ENCODE assay signal across 13 mouse cellular contexts in the genomic region with DNA sequence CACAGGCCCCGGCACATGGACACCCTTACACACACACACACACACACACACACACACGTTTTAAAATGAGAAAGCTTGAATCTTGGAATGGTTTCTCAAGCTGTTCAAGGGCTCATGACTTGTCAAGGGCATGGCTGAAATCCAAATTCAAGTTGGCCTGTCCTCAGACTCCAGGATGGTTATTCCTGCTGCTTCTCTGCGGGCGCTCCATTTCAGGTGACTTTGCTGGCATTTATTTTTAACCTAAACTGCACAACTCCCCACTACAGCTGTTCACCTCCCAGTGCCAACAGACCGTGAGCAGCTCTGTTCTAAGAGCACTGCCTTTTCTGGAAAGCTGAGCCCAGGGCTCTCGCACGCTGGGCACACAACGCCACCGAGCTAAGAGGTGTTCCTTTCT. TPM values are rescaled to one million over a fixed set of nuclear protein-coding genes. Genes with fewer than 3 reads are reported as not detected.
A peak's percentile ranks its signal among the peaks of the same experiment; 100 is the strongest.
DNase-seq lines count a peak whose midpoint lies in the region; ATAC-seq and TF ChIP-seq lines count a peak whose summit lies in the region.
"Had no signal": no experiment of that assay in that cellular context is flagged by ENCODE, and none has a peak within 500 bp of the region (broad histone marks: within the 10 kb centered on the region; RNA-seq: fewer than 3 reads in every experiment).

No protein-coding gene starts in this region.

- H3K27me3 ChIP-seq in midbrain, postnatal 0 days (ENCODE audit: insufficient read depth, low read length): no peaks in the 10 kb centered on the region
- no peaks in the 10 kb centered on the region for H3K27me3 ChIP-seq in midbrain, embryonic 16.5 days (ENCODE audit: control insufficient read depth, insufficient read depth, low read depth, low read length)
- no peaks in the 10 kb centered on the region for H3K27me3 ChIP-seq in heart, embryonic 12.5 days (replicated peaks)
- H3K27me3 ChIP-seq: embryonic facial prominence, embryonic 12.5 days; Patski had no signal

- TF ChIP-seq CTCF in midbrain, postnatal 0 days (IDR thresholded peaks at IDR 0.05): no peak

- H3K36me3 ChIP-seq in midbrain, postnatal 0 days (ENCODE audit: insufficient read depth, low read length): no peaks in the 10 kb centered on the region
- no peaks in the 10 kb centered on the region for H3K36me3 ChIP-seq in midbrain, embryonic 16.5 days (ENCODE audit: control insufficient read depth, insufficient read depth, low read length)
- H3K36me3 ChIP-seq in heart, embryonic 12.5 days: peaks cover 3% of the 10 kb centered on the region; the same call in 1 of the 2 replicates

- no peaks in the 10 kb centered on the region for H3K9me3 ChIP-seq in midbrain, postnatal 0 days (ENCODE audit: low read length)
- H3K9me3 ChIP-seq in midbrain, embryonic 16.5 days (replicated peaks; ENCODE audit: control insufficient read depth, low read length, poor library complexity, severe bottlenecking): no peaks in the 10 kb centered on the region
- 0 out of 2 replicates have a peak, but pooled peaks cover 2% of the 10 kb centered on the region for H3K9me3 ChIP-seq in heart, embryonic 12.5 days (replicated peaks)
- H3K9me3 ChIP-seq: embryonic facial prominence, embryonic 12.5 days had no signal

- no peak overlapping the region for H3K4me2 ChIP-seq in midbrain, postnatal 0 days (ENCODE audit: low read depth, low read length, poor library complexity, severe bottlenecking)
- no peak overlapping the region for H3K4me2 ChIP-seq in midbrain, embryonic 16.5 days (ENCODE audit: low read length)
- H3K4me2 ChIP-seq in heart, embryonic 12.5 days: no peak overlapping the region
- H3K4me2 ChIP-seq: embryonic facial prominence, embryonic 12.5 days; hindbrain, embryonic 14.5 days had no signal

- 89% methylated on average over 9 of the region's 9 CpGs for WGBS in midbrain, postnatal 0 days
- 84% methylated on average over 9 of the region's 9 CpGs for WGBS in midbrain, embryonic 16.5 days
- WGBS in heart, embryonic 12.5 days: 61% methylated on average over 9 of the region's 9 CpGs

- peak; percentile 24 for DNase-seq in cerebellum, adult 9-11 months
- no peak for DNase-seq in cerebellum, postnatal 4 days (ENCODE audit: low spot score in 2 of 2)
- peak; percentile 22 for DNase-seq in midbrain, postnatal 0 days (ENCODE audit: low spot score)
- peak; percentile 17 for DNase-seq in skeletal muscle tissue, adult 2 months (ENCODE audit: low read depth, low spot score)
- DNase-seq in retina, embryonic 14.5 days (ENCODE audit: low spot score): no peak
- DNase-seq in ovary, postnatal 10 days (ENCODE audit: low spot score): no peak
- DNase-seq: left cerebral cortex, postnatal 4 days had no signal

- no peaks in the 10 kb centered on the region for H3K4me1 ChIP-seq in midbrain, postnatal 0 days (ENCODE audit: insufficient read depth, low read length)
- no peaks in the 10 kb centered on the region for H3K4me1 ChIP-seq in midbrain, embryonic 16.5 days (ENCODE audit: control insufficient read depth, insufficient read depth, low read length)
- peaks cover 27% of the 10 kb centered on the region for H3K4me1 ChIP-seq in heart, embryonic 12.5 days (replicated peaks)
- H3K4me1 ChIP-seq: embryonic facial prominence, embryonic 12.5 days had no signal

- H3K27ac ChIP-seq in midbrain, postnatal 0 days (ENCODE audit: low read depth, low read length): no peak overlapping the region
- no peak overlapping the region for H3K27ac ChIP-seq in midbrain, embryonic 16.5 days (ENCODE audit: low read length)
- H3K27ac ChIP-seq in heart, embryonic 12.5 days (ENCODE audit: poor library complexity, severe bottlenecking): peak overlapping the region; percentile 35
- H3K27ac ChIP-seq: embryonic facial prominence, embryonic 12.5 days; hindbrain, embryonic 14.5 days had no signal

- no peak overlapping the region for H3K4me3 ChIP-seq in midbrain, postnatal 0 days (ENCODE audit: low read depth, low read length)
- H3K4me3 ChIP-seq in midbrain, embryonic 16.5 days (ENCODE audit: low read depth, low read length): no peak overlapping the region
- H3K4me3 ChIP-seq in heart, embryonic 12.5 days: no peak overlapping the region
- H3K4me3 ChIP-seq: embryonic facial prominence, embryonic 12.5 days had no signal

- H3K9ac ChIP-seq in midbrain, postnatal 0 days (replicated peaks; ENCODE audit: low read length, poor library complexity, severe bottlenecking): no peak overlapping the region
- H3K9ac ChIP-seq in midbrain, embryonic 16.5 days (ENCODE audit: low read depth, low read length): no peak overlapping the region
- no peak overlapping the region for H3K9ac ChIP-seq in heart, embryonic 12.5 days
- H3K9ac ChIP-seq: embryonic facial prominence, embryonic 12.5 days; hindbrain, embryonic 14.5 days had no signal

- no peak for ATAC-seq in midbrain, postnatal 0 days (ENCODE audit: low FRiP score)
- ATAC-seq in midbrain, embryonic 16.5 days: no peak
- no peak for ATAC-seq in heart, embryonic 12.5 days (ENCODE audit: insufficient number of reproducible peaks, low FRiP score)

RNA-seq across cellular contexts. Expression of a gene that starts 31.3 kb away (rescaled TPM):
- total RNA-seq in midbrain, postnatal 0 days (2014; rRNA removed): 1.1 and 1.3 TPM in 2 replicates
- 1.8 TPM in 2 replicates for polyA plus RNA-seq in midbrain, postnatal 0 days (2015; fragmentation: Nextera tagmentation; extraction: Ambion mirVana)
- polyA plus RNA-seq in midbrain, embryonic 16.5 days (2015; fragmentation: Nextera tagmentation; extraction: Ambion mirVana): 0.46 and 0.92 TPM in 2 replicates
- 0.17 TPM in 1 of 2 replicates, not detected in the other for polyA plus RNA-seq in heart, embryonic 12.5 days (2016; fragmentation: Nextera tagmentation; extraction: Ambion mirVana)
- polyA plus RNA-seq: large intestine, adult 2 months; Patski had no signal

RNA-seq across cellular contexts. Expression of a gene that starts 41.5 kb away (rescaled TPM):
- 124 and 137 TPM in 2 replicates for total RNA-seq in midbrain, postnatal 0 days (2014; rRNA removed)
- polyA plus RNA-seq in midbrain, postnatal 0 days (2015; fragmentation: Nextera tagmentation; extraction: Ambion mirVana): 299 and 315 TPM in 2 replicates
- 275 and 287 TPM in 2 replicates for polyA plus RNA-seq in midbrain, embryonic 16.5 days (2015; fragmentation: Nextera tagmentation; extraction: Ambion mirVana)
- 186 and 190 TPM in 2 replicates for polyA plus RNA-seq in heart, embryonic 12.5 days (2016; fragmentation: Nextera tagmentation; extraction: Ambion mirVana)

Comparison
In these comparisons a context has a peak if more than half of its experiments do, and no peak if none do; other contexts are left out.
1. DNase-seq: peak in cerebellum, adult 9-11 months (single experiment), midbrain, postnatal 0 days (single experiment) and skeletal muscle tissue, adult 2 months (single experiment); none in cerebellum, postnatal 4 days (0 of 2), retina, embryonic 14.5 days (single experiment) and ovary, postnatal 10 days (single experiment).